Mouse (Mus musculus) erythroblast, embryonic 14.5 days (primary cell): Measurements from ENCODE around the gene Cttnbp2nl. TPM values are rescaled to one million over a fixed set of nuclear protein-coding genes. Genes with fewer than 3 reads are reported as not detected.

Experiments used
- H3K27me3 ChIP-seq: 2 replicates; pipeline ENCODE4 v1.6.1; 2012; ENCODE audit warnings: inconsistent platforms; ENCODE audit not compliant: control insufficient read depth
- H3K36me3 ChIP-seq: 2 replicates; pipeline ENCODE4 v1.6.1; 2012; ENCODE audit warnings: mild to moderate bottlenecking, inconsistent platforms; ENCODE audit not compliant: control insufficient read depth
- H3K4me1 ChIP-seq: 2 replicates; pipeline ENCODE4 v1.6.1; 2012; ENCODE audit warnings: inconsistent platforms; ENCODE audit not compliant: control insufficient read depth
- H3K4me3 ChIP-seq: replicated peaks from 2 replicates; pipeline ENCODE3; 2012; ENCODE audit warnings: moderate library complexity, mild to moderate bottlenecking, inconsistent platforms
- H3K9me3 ChIP-seq: 2 replicates; pipeline ENCODE4 v1.6.1; 2012; ENCODE audit warnings: low read length, inconsistent platforms, mixed read lengths; ENCODE audit not compliant: control insufficient read depth
- GATA1 ChIP-seq: IDR thresholded peaks from 2 replicates; pipeline ENCODE4 v1.6.1; 2012; ENCODE audit warnings: low read length, inconsistent platforms, mixed read lengths
- TAL1 ChIP-seq: IDR thresholded peaks from 3 replicates; pipeline ENCODE4 v1.6.1; 2012; ENCODE audit warnings: low read length, inconsistent platforms, mixed read lengths
- polyA plus RNA-seq: library from polyadenylated mRNA; stranded (reverse); fragments of >175 nt; gene quantifications from 2 replicates; pipeline ENCODE4 v1.2.3, GENCODE M21; 2012

The Cttnbp2nl gene
- 0.01 TPM in 1 of 2 replicates, not detected in the other for polyA plus RNA-seq

GRCm38 (mm10) chr3:105052937-105053697, at the start of gene Cttnbp2nl:
Cttnbp2nl (minus strand) TSS chr3:105053146.
- peaks cover 8% of the 10 kb centered on the region for H3K4me1 ChIP-seq
- no peaks in the 10 kb centered on the region for H3K9me3 ChIP-seq
- TF ChIP-seq GATA1: no peak
- no peak for TF ChIP-seq TAL1
- H3K36me3 ChIP-seq: no peaks in the 10 kb centered on the region
- peaks cover 51% of the 10 kb centered on the region for H3K27me3 ChIP-seq
- peak within 1 kb of the TSS; percentile 60 for H3K4me3 ChIP-seq

- Histone ChIP-seq H3K27me3 (no peaks in the 10 kb centered on the region), H3K4me1 (no peaks in the 10 kb centered on the region), H3K9me3 (no peaks in the 10 kb centered on the region), H3K36me3 (no peaks in the 10 kb centered on the region), H3K4me3 (no peak overlapping the region)
- TF ChIP-seq GATA1: no peak
- TF ChIP-seq TAL1: no peak
These were observed 47.3 kb upstream of the Cttnbp2nl start for GRCm38 (mm10) chr3:105100270-105100589.

- Histone ChIP-seq H3K4me3 (no peak overlapping the region), H3K27me3 (no peaks in the 10 kb centered on the region), H3K9me3 (no peaks in the 10 kb centered on the region), H3K36me3 (no peaks in the 10 kb centered on the region), H3K4me1 (no peaks in the 10 kb centered on the region)
- TF ChIP-seq TAL1 (no peak), GATA1 (no peak)
These were observed 46.8 kb upstream of the Cttnbp2nl start for GRCm38 (mm10) chr3:105099526-105100269.

GRCm38 (mm10) chr3:105097581-105097980, 44.6 kb upstream of the Cttnbp2nl start:
- TF ChIP-seq GATA1 (no peak), TAL1 (no peak)
- no peaks in the 10 kb centered on the region for H3K36me3 ChIP-seq
- H3K4me3 ChIP-seq: no peak overlapping the region
- H3K4me1 ChIP-seq: no peaks in the 10 kb centered on the region
- no peaks in the 10 kb centered on the region for H3K27me3 ChIP-seq
- H3K9me3 ChIP-seq: no peaks in the 10 kb centered on the region

GRCm38 (mm10) chr3:105095026-105095425, 42.1 kb upstream of the Cttnbp2nl start:
- H3K4me1 ChIP-seq: no peaks in the 10 kb centered on the region
- no peaks in the 10 kb centered on the region for H3K9me3 ChIP-seq
- H3K36me3 ChIP-seq: no peaks in the 10 kb centered on the region
- no peaks in the 10 kb centered on the region for H3K27me3 ChIP-seq
- no peak overlapping the region for H3K4me3 ChIP-seq
- TF ChIP-seq TAL1: no peak
- TF ChIP-seq GATA1: no peak

GRCm38 (mm10) chr3:105094448-105094847, 41.5 kb upstream of the Cttnbp2nl start:
- Histone ChIP-seq H3K27me3 (no peaks in the 10 kb centered on the region), H3K4me1 (no peaks in the 10 kb centered on the region), H3K9me3 (no peaks in the 10 kb centered on the region), H3K4me3 (no peak overlapping the region), H3K36me3 (no peaks in the 10 kb centered on the region)
- TF ChIP-seq TAL1 (no peak), GATA1 (no peak)

GRCm38 (mm10) chr3:105092721-105093505, 40.0 kb upstream of the Cttnbp2nl start:
- H3K27me3 ChIP-seq: no peaks in the 10 kb centered on the region
- H3K4me1 ChIP-seq: no peaks in the 10 kb centered on the region
- H3K36me3 ChIP-seq: no peaks in the 10 kb centered on the region
- no peak overlapping the region for H3K4me3 ChIP-seq
- no peak for TF ChIP-seq GATA1
- TF ChIP-seq TAL1: no peak
- H3K9me3 ChIP-seq: no peaks in the 10 kb centered on the region

GRCm38 (mm10) chr3:105090981-105091380, 38.0 kb upstream of the Cttnbp2nl start:
- TF ChIP-seq TAL1 (no peak), GATA1 (no peak)
- Histone ChIP-seq H3K36me3 (no peaks in the 10 kb centered on the region), H3K9me3 (no peaks in the 10 kb centered on the region), H3K27me3 (no peaks in the 10 kb centered on the region), H3K4me3 (no peak overlapping the region), H3K4me1 (no peaks in the 10 kb centered on the region)

GRCm38 (mm10) chr3:105090147-105090546, 37.2 kb upstream of the Cttnbp2nl start:
- Histone ChIP-seq H3K4me3 (no peak overlapping the region), H3K27me3 (no peaks in the 10 kb centered on the region), H3K9me3 (no peaks in the 10 kb centered on the region), H3K36me3 (no peaks in the 10 kb centered on the region), H3K4me1 (no peaks in the 10 kb centered on the region)
- TF ChIP-seq GATA1 (no peak), TAL1 (no peak)
